Mouse (Mus musculus): ENCODE measurements at regions not wholly inside any gene's neighbourhood (a gene's known extent, or its start where the extent isn't known, plus 50 kb on each side); places are given as distances from the start of the nearest gene placed in this dataset.

DNA sequence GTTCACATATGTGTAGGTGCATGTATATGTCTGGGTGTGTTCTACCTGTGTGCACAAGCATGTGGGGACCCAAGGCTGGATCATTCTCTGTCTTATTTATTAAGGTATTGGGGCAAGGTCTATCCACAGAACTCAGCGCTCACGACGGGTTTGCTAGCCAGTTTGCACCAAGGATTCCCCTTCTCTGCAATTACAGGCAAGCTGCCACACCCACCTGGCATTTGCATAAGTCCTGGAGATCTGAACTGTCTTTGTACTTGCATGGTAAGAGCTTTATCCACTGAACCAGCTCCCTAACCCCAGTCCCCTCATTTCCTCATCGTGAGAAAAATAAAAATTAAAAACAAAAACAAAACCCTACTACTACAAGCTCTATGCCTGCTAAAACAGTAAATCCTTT lies 71.6 kb downstream of the Lao1 start:
- dilution Hi-C loops (cut with MboI; ENCODE audit: extremely low pct_ligation_motif_present, extremely low pct_unique_long_range_greater_than_20kb, low sequenced_read_pairs), result no loop called here
- no peak for DNase-seq (ENCODE audit: extremely low read depth)
- Histone ChIP-seq H3K27ac (ENCODE audit: insufficient read depth, low read depth) (no peak overlapping the region), H3K9ac (ENCODE audit: insufficient read depth, low read depth) (no peak overlapping the region), H3K27me3 (replicated peaks) (peaks cover 14% of the 10 kb centered on the region), H3K4me1 (ENCODE audit: control insufficient read depth in 1 of 2, insufficient read depth in 2 of 2) (no peaks in the 10 kb centered on the region), H3K79me2 (replicated peaks; ENCODE audit: control insufficient read depth, extremely low read depth, insufficient read depth, poor library complexity, severe bottlenecking) (no peaks in the 10 kb centered on the region), H3K9me3 (replicated peaks; ENCODE audit: low read length) (no peaks in the 10 kb centered on the region), H3K4me2 (ENCODE audit: insufficient read depth, low read depth, poor library complexity, severe bottlenecking) (no peak overlapping the region), H3K36me3 (replicated peaks in 1 of 2; ENCODE audit: control insufficient read depth in 1 of 2, insufficient read depth in 1 of 2, low read length in 1 of 2) (no peaks in the 10 kb centered on the region), H3K4me3 (replicated peaks in 1 of 3; ENCODE audit: low read depth in 2 of 3, low read length in 2 of 3, poor library complexity in 1 of 3) (no peak overlapping the region)
- no peak for TF ChIP-seq PAX5 (IDR thresholded peaks at IDR 0.05; ENCODE audit: low read length)
- TF ChIP-seq MAZ (IDR thresholded peaks at IDR 0.05; ENCODE audit: low read depth, low read length), result no peak
- TF ChIP-seq CHD1 (IDR thresholded peaks at IDR 0.05; ENCODE audit: low read depth, low read length), result no peak
- in situ Hi-C loops (cut with MboI; ENCODE audit: low pct_ligation_motif_present, low pct_unique_long_range_greater_than_20kb, low sequenced_read_pairs), result no loop called here

DNA sequence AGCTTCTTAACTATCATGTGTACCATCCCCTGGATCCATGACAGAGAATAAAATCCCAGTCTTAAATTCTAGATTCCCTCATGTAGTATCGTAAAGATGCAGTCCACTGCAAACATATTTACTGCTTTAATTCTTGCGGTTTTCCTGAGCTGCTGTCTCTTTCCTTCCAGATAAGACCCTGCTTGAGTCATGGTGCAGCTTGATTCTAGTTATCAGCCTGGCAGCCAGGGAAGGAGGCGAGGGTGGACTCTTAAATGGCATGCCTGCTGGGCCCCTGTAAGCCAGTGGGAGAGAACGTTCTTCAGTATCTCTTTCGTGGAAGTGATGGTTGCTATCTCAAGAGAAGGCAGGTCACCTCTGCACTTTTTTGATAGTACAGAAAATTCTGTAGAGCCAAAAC lies 71.9 kb upstream of the Slc2a1 start:
- H3K79me2 ChIP-seq (replicated peaks; ENCODE audit: control insufficient read depth, extremely low read depth, insufficient read depth, poor library complexity, severe bottlenecking), result no peaks in the 10 kb centered on the region
- TF ChIP-seq PAX5 (IDR thresholded peaks at IDR 0.05; ENCODE audit: low read length), result no peak
- TF ChIP-seq NELFE (IDR thresholded peaks at IDR 0.05; ENCODE audit: low read depth, low read length), result no peak
- H3K27ac ChIP-seq (ENCODE audit: insufficient read depth, low read depth), result no peak overlapping the region
- in situ Hi-C loops (cut with MboI; ENCODE audit: low pct_ligation_motif_present, low pct_unique_long_range_greater_than_20kb, low sequenced_read_pairs) (no loop called here), dilution Hi-C loops (cut with MboI; ENCODE audit: extremely low pct_ligation_motif_present, extremely low pct_unique_long_range_greater_than_20kb, low sequenced_read_pairs) (no loop called here)
- no peak overlapping the region for H3K9ac ChIP-seq (ENCODE audit: insufficient read depth, low read depth)
- no peaks in the 10 kb centered on the region for H3K9me3 ChIP-seq (replicated peaks; ENCODE audit: low read length)
- no peaks in the 10 kb centered on the region for H3K36me3 ChIP-seq (replicated peaks in 1 of 2; ENCODE audit: control insufficient read depth in 1 of 2, insufficient read depth in 1 of 2, low read length in 1 of 2)
- no peak overlapping the region for H3K4me3 ChIP-seq (replicated peaks in 1 of 3; ENCODE audit: low read depth in 2 of 3, low read length in 2 of 3, poor library complexity in 1 of 3)
- peaks cover 13% of the 10 kb centered on the region for H3K27me3 ChIP-seq (replicated peaks)
- H3K4me1 ChIP-seq (ENCODE audit: control insufficient read depth in 1 of 2, insufficient read depth in 2 of 2), result no peaks in the 10 kb centered on the region
- DNase-seq (ENCODE audit: extremely low read depth), result no peak
- no peak overlapping the region for H3K4me2 ChIP-seq (ENCODE audit: insufficient read depth, low read depth, poor library complexity, severe bottlenecking)

DNA sequence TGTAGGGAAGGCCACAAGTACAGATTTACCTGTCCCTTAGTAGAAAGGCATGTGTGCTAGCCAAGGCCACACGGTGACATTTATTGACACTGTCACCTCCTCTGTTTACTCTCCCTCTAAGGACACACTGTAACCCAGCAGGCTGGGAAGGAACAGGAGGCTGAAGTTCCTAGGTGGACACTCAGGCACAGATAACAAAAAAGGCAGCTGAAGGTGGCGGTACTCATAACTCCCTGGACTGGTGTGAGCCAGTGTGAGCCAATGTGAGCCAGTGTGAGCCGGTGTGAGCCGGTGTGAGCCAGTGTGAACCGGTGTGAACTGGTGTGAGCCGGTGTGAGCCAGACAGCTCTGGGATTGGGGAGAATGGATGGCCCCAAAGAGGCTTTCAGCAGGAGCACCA lies 68.5 kb upstream of the Slc2a1 start:
- dilution Hi-C loops (cut with MboI; ENCODE audit: extremely low pct_ligation_motif_present, extremely low pct_unique_long_range_greater_than_20kb, low sequenced_read_pairs), result no loop called here
- DNase-seq (ENCODE audit: extremely low read depth), result no peak
- peaks cover 12% of the 10 kb centered on the region for H3K27me3 ChIP-seq (replicated peaks)
- no peak overlapping the region for H3K4me2 ChIP-seq (ENCODE audit: insufficient read depth, low read depth, poor library complexity, severe bottlenecking)
- H3K27ac ChIP-seq (ENCODE audit: insufficient read depth, low read depth), result no peak overlapping the region
- H3K4me3 ChIP-seq (replicated peaks in 1 of 3; ENCODE audit: low read depth in 2 of 3, low read length in 2 of 3, poor library complexity in 1 of 3), result no peak overlapping the region
- no peak for TF ChIP-seq MAFK (IDR thresholded peaks at IDR 0.05; ENCODE audit: insufficient replicate concordance, low read length)
- no peak for TF ChIP-seq MAX (IDR thresholded peaks at IDR 0.05; ENCODE audit: low read length)
- no peak for TF ChIP-seq MAZ (IDR thresholded peaks at IDR 0.05; ENCODE audit: low read depth, low read length)
- TF ChIP-seq IRF4 (IDR thresholded peaks at IDR 0.05; ENCODE audit: low read depth, low read length), result no peak
- TF ChIP-seq SIN3A (IDR thresholded peaks at IDR 0.05; ENCODE audit: low read length), result no peak
- TF ChIP-seq TCF12 (IDR thresholded peaks at IDR 0.05; ENCODE audit: low read depth, low read length), result no peak
- H3K9me3 ChIP-seq (replicated peaks; ENCODE audit: low read length), result no peaks in the 10 kb centered on the region
- in situ Hi-C loops (cut with MboI; ENCODE audit: low pct_ligation_motif_present, low pct_unique_long_range_greater_than_20kb, low sequenced_read_pairs), result no loop called here
- H3K79me2 ChIP-seq (replicated peaks; ENCODE audit: control insufficient read depth, extremely low read depth, insufficient read depth, poor library complexity, severe bottlenecking), result no peaks in the 10 kb centered on the region
- no peaks in the 10 kb centered on the region for H3K36me3 ChIP-seq (replicated peaks in 1 of 2; ENCODE audit: control insufficient read depth in 1 of 2, insufficient read depth in 1 of 2, low read length in 1 of 2)
- no peak overlapping the region for H3K9ac ChIP-seq (ENCODE audit: insufficient read depth, low read depth)
- H3K4me1 ChIP-seq (ENCODE audit: control insufficient read depth in 1 of 2, insufficient read depth in 2 of 2), result no peaks in the 10 kb centered on the region
